Mouse (Mus musculus) cerebellum, adult 11 months (tissue): ENCODE measurements around the gene Gm5148.

Experiments used
- DNase-seq: peaks from one replicate; pipeline ENCODE4 v3.0.0; 2022

Gene Gm5148

DNA sequence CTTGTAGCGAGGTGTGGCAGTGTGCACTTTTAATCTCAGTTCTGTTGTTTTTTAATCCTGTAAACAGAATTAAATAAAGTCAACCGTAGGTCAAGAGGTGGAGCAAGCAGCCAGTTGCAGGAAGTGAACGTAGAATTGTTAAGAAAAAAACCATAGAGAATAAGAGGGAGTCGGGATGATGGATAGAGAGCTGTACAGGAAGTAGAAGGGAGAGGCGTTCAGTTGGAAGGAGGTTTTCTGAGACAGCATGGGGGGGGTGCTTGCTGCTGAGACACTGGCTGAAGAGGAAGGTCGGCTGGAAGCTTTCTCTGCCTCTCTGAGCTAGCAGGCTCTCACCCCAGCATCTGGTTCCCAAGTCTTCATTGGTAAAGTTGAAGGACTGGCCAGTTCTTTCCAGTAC is 10.9 kb upstream of the Gm5148 start:
- no peak for DNase-seq

DNA sequence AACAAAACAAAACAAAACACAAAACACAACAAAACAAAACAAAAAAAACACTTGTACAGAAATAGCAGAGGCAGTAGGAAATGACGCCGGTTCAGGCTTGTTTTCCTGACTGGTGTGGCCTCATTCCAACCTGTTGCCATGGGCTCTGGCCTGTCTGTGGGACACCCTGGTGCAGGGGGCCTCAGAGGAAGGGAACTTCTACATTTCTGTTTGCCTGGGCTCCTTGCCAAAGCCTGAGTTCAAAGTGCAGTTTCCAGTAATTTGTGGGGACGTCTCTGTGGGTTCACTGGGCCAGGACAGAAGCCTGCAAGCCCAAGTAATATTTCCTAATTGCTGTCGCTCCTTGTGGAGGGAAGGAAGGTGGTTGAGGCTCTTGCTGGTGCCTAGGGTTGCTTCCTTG is 4.9 kb upstream of the Gm5148 start:
- no peak for DNase-seq

DNA sequence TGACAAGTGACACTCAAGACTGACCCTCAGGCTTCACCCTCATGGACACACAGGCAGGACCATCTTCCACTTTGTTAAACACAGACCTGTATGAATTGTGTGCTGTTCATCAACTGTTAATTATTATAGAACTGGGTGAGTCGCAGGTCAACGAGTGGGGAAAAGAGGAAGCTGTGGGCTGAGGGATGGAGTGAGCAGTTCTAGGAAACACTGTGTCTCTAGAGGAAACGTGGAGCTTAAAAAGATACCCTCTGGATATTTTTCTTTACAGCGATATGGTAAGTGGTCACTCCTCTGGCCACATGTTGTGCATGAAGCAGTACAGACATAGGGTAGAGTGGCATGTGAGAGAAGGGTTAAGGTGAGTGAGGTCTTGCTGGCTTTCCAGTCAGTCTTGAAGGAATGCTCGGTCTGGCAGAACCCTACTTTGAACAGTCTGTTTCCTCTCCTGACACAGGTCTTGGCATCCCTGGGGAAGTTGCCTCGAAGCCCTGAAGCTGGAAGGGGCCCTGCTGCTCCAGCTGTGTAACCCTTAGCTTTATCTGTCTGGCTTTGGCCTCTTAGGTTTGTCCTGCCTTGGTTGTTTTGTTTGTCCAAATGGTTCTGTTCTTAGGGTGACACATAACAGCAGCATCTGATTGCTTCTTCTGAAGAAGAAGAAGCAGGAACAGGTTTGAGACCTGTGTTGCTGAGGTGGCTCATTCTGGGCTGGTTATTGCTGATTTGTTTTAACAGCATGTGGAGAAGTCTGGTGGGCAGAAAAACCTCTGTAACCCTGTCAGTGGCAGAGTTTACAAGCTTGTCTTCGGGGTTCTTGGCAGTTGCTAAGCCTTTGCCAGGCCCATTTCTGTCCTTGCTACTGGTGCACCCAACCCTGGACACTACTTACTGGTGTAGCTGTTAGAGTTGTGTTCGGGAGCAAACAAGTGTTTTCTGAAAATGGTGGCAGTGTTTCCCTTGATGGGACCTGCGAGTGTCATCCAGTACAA is 4.1 kb upstream of the Gm5148 start:
- DNase-seq = no peak

GRCm38 (mm10) chr3:37727392-37727791 is 3.1 kb upstream of the Gm5148 start:
- no peak for DNase-seq

DNA sequence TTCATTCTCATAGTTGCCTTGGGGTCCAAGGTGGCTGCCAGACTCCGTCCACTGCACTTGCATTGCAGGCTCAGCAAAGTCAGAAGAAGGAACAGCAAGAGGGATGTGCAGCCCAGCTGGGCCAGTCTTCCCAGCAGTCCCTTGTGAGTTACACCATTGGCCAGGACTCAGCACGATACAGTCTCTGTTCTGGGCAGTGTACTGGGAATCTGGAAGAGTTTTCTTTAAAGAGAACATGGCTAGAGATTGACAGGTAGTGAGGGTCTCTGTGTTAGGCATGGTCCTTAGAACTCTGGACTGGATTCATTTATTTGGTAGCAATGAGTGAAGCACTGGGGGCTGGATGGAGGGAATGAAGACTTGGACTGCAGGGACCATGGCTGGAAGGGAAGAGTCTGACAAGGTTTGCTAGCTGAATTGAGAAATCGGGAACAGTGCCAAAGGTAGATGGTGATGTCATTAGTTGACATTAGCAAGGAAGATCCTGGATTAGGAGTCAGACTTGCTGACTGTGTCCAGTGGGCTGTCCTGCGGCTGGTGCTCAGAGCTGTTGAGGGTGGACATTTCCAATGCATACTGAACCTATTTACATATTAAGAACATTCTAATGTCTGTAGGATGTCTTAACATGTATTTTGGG is 2.3 kb upstream of the Gm5148 start:
- no peak for DNase-seq

- DNase-seq = no peak
These were observed 851 bp upstream of the Gm5148 start for GRCm38 (mm10) chr3:37724946-37725735.

DNA sequence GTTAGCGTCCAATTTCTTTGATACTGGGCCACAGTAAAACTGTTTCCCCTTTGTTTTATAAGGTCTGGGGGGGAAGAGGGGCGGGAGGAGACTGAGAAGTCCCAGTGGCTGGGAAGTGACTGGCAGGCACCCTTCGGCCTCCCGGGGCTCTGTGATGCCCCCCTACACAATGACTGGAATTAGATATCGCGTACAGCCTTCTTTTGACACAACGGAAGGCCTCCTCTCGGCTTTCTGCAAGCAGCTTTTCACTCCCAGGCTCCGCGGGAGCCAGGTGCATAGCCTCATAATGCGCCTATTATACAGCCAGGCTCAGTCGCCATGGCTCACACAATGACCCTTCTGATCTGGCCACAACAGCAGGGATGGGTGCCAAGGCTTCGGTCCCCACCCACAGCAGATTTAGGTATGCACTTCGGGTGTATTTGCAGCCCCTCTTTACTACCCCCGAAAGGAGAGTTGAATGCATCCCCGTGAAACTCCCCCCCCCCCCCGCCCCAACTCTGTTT is 574 bp downstream of the Gm5148 start:
- no peak for DNase-seq

DNA sequence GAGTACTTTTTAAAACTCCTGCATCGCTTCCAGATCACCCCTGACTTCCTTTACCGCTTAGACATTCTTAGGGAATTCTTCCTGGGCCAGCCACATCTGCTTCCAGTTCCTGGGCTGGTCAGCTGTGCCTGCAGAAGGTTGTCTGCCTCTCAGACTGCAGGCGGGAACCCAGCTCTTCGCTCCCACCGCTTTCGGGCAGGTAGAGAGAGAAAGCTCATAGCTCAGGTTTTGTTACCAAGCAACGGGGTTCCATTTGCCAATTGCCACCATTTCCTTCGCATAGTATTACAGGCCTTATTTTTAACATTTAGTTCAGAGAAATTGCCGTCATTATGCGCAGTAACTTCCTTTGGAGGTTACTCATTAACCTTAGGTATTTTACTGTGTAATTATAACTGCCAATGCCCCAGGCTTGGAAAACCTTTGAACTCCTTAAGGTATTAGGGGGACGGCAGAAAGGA is 1.2 kb downstream of the Gm5148 start:
- DNase-seq = peak; percentile 24

DNA sequence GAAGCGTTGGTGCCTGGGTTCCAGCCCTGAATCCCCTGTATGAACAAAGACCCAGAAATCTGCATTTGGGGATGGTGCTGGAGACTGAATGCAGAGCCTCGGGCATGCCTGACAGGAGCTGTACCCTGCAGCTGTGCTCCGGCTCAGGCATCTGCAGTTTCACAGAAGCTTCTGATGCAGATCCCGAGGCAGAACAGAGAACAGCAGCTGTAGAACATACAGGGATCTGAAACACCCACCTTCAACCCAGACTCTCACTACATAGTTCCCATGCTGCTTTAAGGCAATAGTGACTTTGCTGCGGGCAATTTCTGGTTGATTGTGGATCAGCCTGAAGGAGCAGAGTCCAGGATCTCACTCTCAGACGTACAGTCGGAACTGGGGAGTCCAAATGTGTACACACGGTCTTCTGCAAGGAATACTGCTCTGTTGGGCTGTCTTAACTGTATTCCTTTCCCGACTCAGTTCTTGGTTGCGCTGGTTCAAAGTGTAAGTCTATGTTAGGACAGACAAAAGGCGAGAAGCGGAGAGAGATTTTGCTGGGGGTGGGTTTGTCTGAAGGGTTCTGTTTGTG is 1.7 kb downstream of the Gm5148 start:
- no peak for DNase-seq

DNA sequence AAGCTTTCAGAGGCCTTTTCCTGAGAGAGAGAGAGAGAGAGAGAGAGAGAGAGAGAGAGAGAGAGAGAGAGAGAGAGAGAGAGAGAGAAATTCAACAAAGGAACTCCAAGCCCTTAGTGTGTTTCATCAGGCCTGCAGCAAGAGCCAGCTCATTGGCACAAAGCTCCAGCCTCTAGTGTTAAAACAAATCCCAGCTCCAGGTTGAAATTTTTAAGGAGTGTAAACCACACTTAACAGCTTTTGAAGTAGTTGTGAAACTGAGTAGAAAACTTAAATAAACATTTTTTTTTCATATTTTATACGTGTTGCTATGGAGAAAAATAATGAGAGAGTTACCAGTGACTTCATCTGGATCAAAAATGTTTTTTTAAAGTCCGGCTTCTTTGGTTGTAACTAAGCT is 7.3 kb downstream of the Gm5148 start:
- DNase-seq = no peak

DNA sequence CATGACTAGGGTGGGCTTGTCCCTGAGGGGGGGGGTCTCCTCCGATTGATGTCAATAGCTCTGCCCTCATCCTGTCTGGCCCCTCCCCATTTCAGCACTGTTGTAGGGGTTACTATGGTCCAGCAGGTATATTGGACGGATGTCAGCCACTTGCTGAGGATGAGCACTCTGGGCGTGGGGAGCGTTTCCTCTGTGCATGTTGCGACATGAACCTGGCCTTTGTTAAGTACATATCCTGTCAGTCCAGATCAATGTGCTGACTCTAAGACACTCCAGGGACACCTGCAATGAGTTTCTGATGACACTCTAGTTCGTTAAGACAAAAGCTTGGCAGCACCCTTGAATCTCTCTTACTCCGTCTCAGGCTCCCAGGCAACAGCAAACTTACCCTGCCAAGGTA is 8.6 kb downstream of the Gm5148 start:
- no peak for DNase-seq

- peak; percentile 43 for DNase-seq
These were observed 11.8 kb downstream of the Gm5148 start for GRCm38 (mm10) chr3:37712501-37712900.

DNA sequence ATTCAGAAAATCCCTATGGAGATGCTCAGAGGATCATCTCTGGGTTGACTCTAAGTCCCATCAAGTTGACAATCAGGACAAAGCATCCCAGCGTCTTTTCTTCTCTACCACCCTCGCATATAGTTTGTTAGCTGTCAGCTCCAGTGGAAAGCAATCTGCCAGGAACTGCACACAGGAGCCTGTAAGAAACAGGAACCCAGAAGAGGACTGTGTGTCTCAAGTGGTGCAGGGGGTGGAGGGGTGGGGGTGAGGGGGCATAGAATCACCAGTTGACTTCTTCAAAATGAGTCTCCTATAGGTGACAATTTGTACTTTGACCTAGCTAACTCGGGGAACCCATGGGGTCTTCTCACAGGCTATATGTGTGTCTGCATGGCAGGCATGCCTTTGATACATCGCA is 12.7 kb downstream of the Gm5148 start:
- DNase-seq = no peak

GRCm38 (mm10) chr3:37707801-37708200 is 16.5 kb downstream of the Gm5148 start:
- DNase-seq = peak; percentile 23

GRCm38 (mm10) chr3:37706439-37706838 is 17.9 kb downstream of the Gm5148 start:
- no peak for DNase-seq

GRCm38 (mm10) chr3:37705436-37705835 is 18.9 kb downstream of the Gm5148 start:
- no peak for DNase-seq

DNA sequence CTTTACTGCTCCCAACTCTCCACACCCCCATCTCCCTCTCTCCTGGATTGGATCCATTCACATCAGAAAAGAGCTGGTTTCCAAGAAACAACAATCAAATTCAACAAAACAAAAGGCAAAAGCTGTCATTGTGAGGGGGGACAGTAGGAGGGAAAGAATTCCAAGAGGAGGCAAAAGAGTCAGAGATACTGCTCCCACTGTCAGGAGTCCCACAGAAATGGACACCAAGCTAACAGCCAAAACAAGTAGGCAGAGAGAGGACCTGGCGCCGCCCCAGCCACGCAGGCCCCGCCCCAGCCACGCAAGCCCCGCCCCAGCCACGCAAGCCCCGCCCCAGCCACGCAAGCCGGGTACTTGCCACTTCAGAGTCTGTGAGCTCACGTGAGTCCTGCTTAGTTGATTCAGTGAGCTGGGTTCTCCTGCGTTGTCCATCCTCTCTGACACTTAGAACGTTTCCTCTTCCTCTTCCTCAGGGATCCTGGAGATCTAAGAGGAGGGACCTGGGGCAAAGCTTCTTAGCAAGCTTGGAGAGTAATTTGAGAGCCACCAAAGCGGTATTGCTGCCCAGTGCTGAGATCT is 19.5 kb downstream of the Gm5148 start:
- no peak for DNase-seq

- DNase-seq = no peak
These were observed 21.2 kb downstream of the Gm5148 start for GRCm38 (mm10) chr3:37703066-37703465.

GRCm38 (mm10) chr3:37693552-37693951 is 30.7 kb downstream of the Gm5148 start:
- no peak for DNase-seq

DNA sequence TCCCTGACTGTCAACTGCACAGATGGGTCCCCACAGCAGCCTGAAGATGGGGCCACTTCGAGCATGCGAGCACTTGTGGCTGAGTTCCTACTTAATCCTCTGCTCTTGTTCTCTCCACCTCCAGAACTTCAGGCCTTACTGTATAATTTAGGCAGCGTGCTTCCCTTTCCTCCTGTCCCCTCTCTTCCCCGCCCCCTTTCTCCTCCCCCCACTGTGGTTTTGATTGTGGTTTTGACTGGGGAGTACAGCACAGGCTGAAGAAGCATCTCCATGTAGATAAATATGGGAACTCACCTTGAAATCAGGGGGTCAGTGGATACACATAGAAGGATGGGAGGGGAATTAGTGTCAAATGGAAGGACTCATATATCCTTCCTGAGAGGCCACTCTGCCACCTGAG is 31.3 kb downstream of the Gm5148 start:
- no peak for DNase-seq

GRCm38 (mm10) chr3:37687158-37687980 is 36.9 kb downstream of the Gm5148 start:
- peak; percentile 48 for DNase-seq
